Mouse (Mus musculus) liver, embryonic 14.5 days (tissue): Measurements from ENCODE around the gene Slc30a6. TPM values are rescaled to one million over a fixed set of nuclear protein-coding genes. Genes with fewer than 3 reads are reported as not detected.
"Not testable (repeated sequence)": the region's sequence is repeated elsewhere in the genome, so short reads cannot be mapped to it uniquely, and the experiment has no call there.

Experiments
- ATAC-seq: fragments of 200-750 bp; cut with Nextera tagmentation; 2 replicates; pipeline ENCODE4 v1.8.0; 2017; ENCODE audit warnings: moderate number of reproducible peaks, mild to moderate bottlenecking, moderate library complexity; ENCODE audit not compliant: insufficient read depth
- DNase-seq, 3 experiments: peaks; one replicate each; pipeline ENCODE4 v3.0.0-alpha.2; 2012 to 2013; ENCODE audit warnings: low read depth in 3 of 3, low spot score in 3 of 3
- H3K27ac ChIP-seq: fragments of 300-500 bp; sonication (generic); 2 replicates; pipeline ENCODE4 v1.5.1; 2014; ENCODE audit warnings: moderate library complexity, mild to moderate bottlenecking, control low read depth, inconsistent platforms
- H3K27me3 ChIP-seq: fragments of 300-500 bp; sonication (generic); 2 replicates; pipeline ENCODE4 v1.6.1; 2014; ENCODE audit warnings: mild to moderate bottlenecking, low read length, moderate library complexity; ENCODE audit not compliant: control insufficient read depth, insufficient read depth
- H3K36me3 ChIP-seq: fragments of 300-500 bp; sonication (generic); replicated peaks from 2 replicates; pipeline ENCODE4 v1.6.1; 2014; ENCODE audit warnings: low read depth; ENCODE audit not compliant: control insufficient read depth, insufficient read depth
- H3K4me1 ChIP-seq, 2 experiments: fragments of 200-500 bp in 1 of 2; fragments of 300-500 bp in 1 of 2; sonication (generic) in 1 of 2; replicated peaks; 2 replicates each; pipeline ENCODE4 v1.6.1; 2012 to 2014; ENCODE audit warnings: antibody characterized with exemption in 1 of 2, inconsistent platforms in 1 of 2, low read length in 1 of 2; ENCODE audit not compliant: control insufficient read depth in 2 of 2, insufficient read depth in 2 of 2
- H3K4me2 ChIP-seq: fragments of 300-500 bp; sonication (generic); 2 replicates; pipeline ENCODE4 v1.6.1; 2014; ENCODE audit warnings: low read depth, mild to moderate bottlenecking, control low read depth, moderate library complexity
- H3K4me3 ChIP-seq, 2 experiments: fragments of 200-500 bp in 1 of 2; fragments of 300-500 bp in 1 of 2; sonication (generic) in 1 of 2; 2 replicates each; pipeline ENCODE4 v1.5.1; 2012 to 2014; ENCODE audit warnings: low read depth in 2 of 2, low read length in 2 of 2, mild to moderate bottlenecking in 2 of 2, control low read depth in 1 of 2, inconsistent platforms in 1 of 2, moderate library complexity in 1 of 2; ENCODE audit not compliant: insufficient read depth in 1 of 2
- H3K9ac ChIP-seq: fragments of 300-500 bp; sonication (generic); replicated peaks from 2 replicates; pipeline ENCODE4 v1.6.1; 2014; ENCODE audit warnings: mild to moderate bottlenecking, control low read depth, moderate library complexity
- H3K9me3 ChIP-seq: fragments of 300-500 bp; sonication (generic); 2 replicates; pipeline ENCODE4 v1.6.1; 2016; ENCODE audit warnings: low read length, mixed read lengths; ENCODE audit not compliant: control insufficient read depth
- CTCF ChIP-seq: IDR thresholded peaks from 2 replicates; pipeline ENCODE4 v1.5.1; 2016; ENCODE audit warnings: antibody characterized with exemption, low read depth, control low read depth
- EP300 ChIP-seq: IDR thresholded peaks from 2 replicates; pipeline ENCODE4 v1.6.1; 2016; ENCODE audit warnings: antibody characterized with exemption, low read depth
- WGBS: fragments of 180-500 bp; shearing (Covaris S2); extraction: QIAGEN DNeasy Blood & Tissue Kit; methylation state at CpG from one replicate; pipeline ENCODE4 v1.1.7; 2014; ENCODE audit not compliant: insufficient replicate concordance; 5-methylcytosine and 5-hydroxymethylcytosine counted together
- polyA plus RNA-seq, 2 experiments: library from polyadenylated mRNA; depleted of rRNA in 1 of 2; stranded (reverse) in 1 of 2; unstranded in 1 of 2; fragments of >200 nt; fragmentation: Nextera tagmentation in 1 of 2; extraction: Ambion mirVana in 1 of 2; gene quantifications; 2 replicates each; pipeline versions ENCODE4 v1.2.1 to v1.2.3; 2012 to 2014

Slc30a6 gene
- polyA plus RNA-seq, 2 experiments = 9.1 to 14.9 TPM

GRCm38 (mm10) chr17:74456825-74457224, 61.4 kb downstream of the Slc30a6 start:
- no peaks in the 10 kb centered on the region for H3K27me3 ChIP-seq
- H3K4me2 ChIP-seq = no peak overlapping the region
- H3K9me3 ChIP-seq = no peaks in the 10 kb centered on the region
- H3K4me1 ChIP-seq = no peaks in the 10 kb centered on the region
- no peak overlapping the region for H3K4me3 ChIP-seq
- no peak for ATAC-seq
- no peak for DNase-seq
- H3K27ac ChIP-seq = no peak overlapping the region
- no peaks in the 10 kb centered on the region for H3K36me3 ChIP-seq
- H3K9ac ChIP-seq = no peak overlapping the region
- no peak for TF ChIP-seq CTCF
- TF ChIP-seq EP300 = no peak
- whole genome bisulfite sequencing = 82% methylated on average over 5 of the region's 5 CpGs

GRCm38 (mm10) chr17:74457972-74458677, 62.7 kb downstream of the Slc30a6 start:
- Histone ChIP-seq H3K4me3 (no peak overlapping the region), H3K4me2 (no peak overlapping the region), H3K4me1 (no peaks in the 10 kb centered on the region), H3K9me3 (no peaks in the 10 kb centered on the region), H3K27me3 (no peaks in the 10 kb centered on the region), H3K36me3 (no peaks in the 10 kb centered on the region), H3K9ac (no peak overlapping the region), H3K27ac (no peak overlapping the region)
- 46% methylated on average over 10 of the region's 10 CpGs for WGBS
- no peak for ATAC-seq
- TF ChIP-seq CTCF (no peak), EP300 (no peak)
- no peak for DNase-seq

GRCm38 (mm10) chr17:74458711-74459408, 63.5 kb downstream of the Slc30a6 start, which contains the start of gene Nlrc4:
Gene Nlrc4 (minus strand): TSS chr17:74459142.
- H3K27ac ChIP-seq = no peak within 1 kb of the TSS
- H3K36me3 ChIP-seq = no peaks in the 10 kb centered on the region
- H3K4me2 ChIP-seq = no peak within 1 kb of the TSS
- no peak for TF ChIP-seq EP300
- TF ChIP-seq CTCF = no peak
- H3K4me1 ChIP-seq = no peaks in the 10 kb centered on the region
- no peak within 1 kb of the TSS for H3K4me3 ChIP-seq
- DNase-seq = peak in 1 of 3 experiments; percentile 11
- H3K27me3 ChIP-seq = no peaks in the 10 kb centered on the region
- WGBS = 40% methylated on average over 8 of the region's 8 CpGs
- H3K9ac ChIP-seq = no peak within 1 kb of the TSS
- no peak for ATAC-seq
- H3K9me3 ChIP-seq = no peaks in the 10 kb centered on the region

GRCm38 (mm10) chr17:74463510-74463909, 68.1 kb downstream of the Slc30a6 start:
- no peak for ATAC-seq
- H3K9ac ChIP-seq = no peak overlapping the region
- no peak overlapping the region for H3K27ac ChIP-seq
- no peak overlapping the region for H3K4me2 ChIP-seq
- H3K9me3 ChIP-seq = no peaks in the 10 kb centered on the region
- no peaks in the 10 kb centered on the region for H3K4me1 ChIP-seq
- no peak for DNase-seq
- H3K27me3 ChIP-seq = no peaks in the 10 kb centered on the region
- H3K4me3 ChIP-seq = no peak overlapping the region
- TF ChIP-seq EP300 = no peak
- TF ChIP-seq CTCF = no peak
- H3K36me3 ChIP-seq = no peaks in the 10 kb centered on the region

- WGBS = 57% methylated on average over 2 of the region's 2 CpGs
- DNase-seq, H3K27me3 ChIP-seq: not testable (repeated sequence)
Measured at GRCm38 (mm10) chr17:74467981-74468380, 72.6 kb downstream of the Slc30a6 start.

GRCm38 (mm10) chr17:74470133-74470532, 74.7 kb downstream of the Slc30a6 start:
- H3K27me3 ChIP-seq, H3K4me1 ChIP-seq, ATAC-seq, DNase-seq, H3K9ac ChIP-seq, H3K27ac ChIP-seq, H3K36me3 ChIP-seq, H3K9me3 ChIP-seq, H3K4me3 ChIP-seq, H3K4me2 ChIP-seq: not testable (repeated sequence)
- 61% methylated on average over 6 of the region's 6 CpGs for WGBS

More at GRCm38 (mm10) chr17:74467981-74468380, 72.6 kb downstream of the Slc30a6 start:
- not testable (repeated sequence) for H3K27ac ChIP-seq, H3K9ac ChIP-seq, H3K4me3 ChIP-seq, H3K4me1 ChIP-seq, H3K4me2 ChIP-seq, ATAC-seq, H3K9me3 ChIP-seq, H3K36me3 ChIP-seq
